Mouse (Mus musculus) kidney, embryonic 16.5 days (tissue): ENCODE measurements around the gene Ripply1. TPM values are rescaled to one million over a fixed set of nuclear protein-coding genes. Genes with fewer than 3 reads are reported as not detected.

Experiments
- ATAC-seq: fragments of 200-750 bp; cut with Nextera tagmentation; 2 replicates; pipeline ENCODE4 v1.8.0; 2017; ENCODE audit warnings: moderate TSS enrichment; ENCODE audit not compliant: low FRiP score, low TSS enrichment
- H3K27ac ChIP-seq: fragments of 300-500 bp; sonication (generic); 2 replicates; pipeline ENCODE4 v1.5.1; 2014; ENCODE audit warnings: low read length
- H3K27me3 ChIP-seq: fragments of 300-500 bp; sonication (generic); 2 replicates; pipeline ENCODE4 v1.6.1; 2014; ENCODE audit warnings: low read length, control low read depth, mixed read lengths; ENCODE audit not compliant: insufficient read depth
- H3K36me3 ChIP-seq: fragments of 300-500 bp; sonication (generic); 2 replicates; pipeline ENCODE4 v1.6.1; 2014; ENCODE audit warnings: low read length, control low read depth, mixed read lengths; ENCODE audit not compliant: insufficient read depth
- H3K4me1 ChIP-seq: fragments of 300-500 bp; sonication (generic); 2 replicates; pipeline ENCODE4 v1.6.1; 2014; ENCODE audit warnings: low read length, control low read depth, mixed read lengths; ENCODE audit not compliant: insufficient read depth
- H3K4me2 ChIP-seq: fragments of 300-500 bp; sonication (generic); replicated peaks from 2 replicates; pipeline ENCODE4 v1.6.1; 2014; ENCODE audit warnings: low read depth, low read length
- H3K4me3 ChIP-seq: fragments of 300-500 bp; sonication (generic); 2 replicates; pipeline ENCODE4 v1.5.1; 2014; ENCODE audit warnings: mild to moderate bottlenecking, low read length
- H3K9ac ChIP-seq: fragments of 300-500 bp; sonication (generic); replicated peaks from 2 replicates; pipeline ENCODE4 v1.6.1; 2014; ENCODE audit warnings: low read length
- H3K9me3 ChIP-seq: fragments of 300-500 bp; sonication (generic); 2 replicates; pipeline ENCODE4 v1.6.1; 2016; ENCODE audit warnings: low read length, control low read depth
- WGBS: fragments of 180-500 bp; shearing (Covaris S2); extraction: QIAGEN DNeasy Blood & Tissue Kit; methylation state at CpG from one replicate; pipeline ENCODE4 v1.1.7; 2014; 5-methylcytosine and 5-hydroxymethylcytosine counted together
- polyA plus RNA-seq: library from polyadenylated mRNA; unstranded; fragments of >200 nt; fragmentation: Nextera tagmentation; extraction: Ambion mirVana; gene quantifications from 2 replicates; pipeline ENCODE4 v1.2.1, GENCODE M21; 2015

Gene Ripply1
- polyA plus RNA-seq = not detected in 2 replicates

GRCm38 (mm10) chrX:139782278-139783044 is at the start of gene Ripply1:
Gene Ripply1 (minus strand): TSS chrX:139782353.
- Histone ChIP-seq H3K4me2 (no peak within 1 kb of the TSS), H3K9ac (no peak within 1 kb of the TSS), H3K4me1 (no peaks in the 10 kb centered on the region), H3K4me3 (no peak within 1 kb of the TSS), H3K9me3 (no peaks in the 10 kb centered on the region), H3K36me3 (no peaks in the 10 kb centered on the region), H3K27ac (no peak within 1 kb of the TSS), H3K27me3 (peaks cover 13% of the 10 kb centered on the region; the same call in 1 of the 2 replicates)
- 50% methylated on average over 6 of the region's 6 CpGs for WGBS
- no peak for ATAC-seq

- no peaks in the 10 kb centered on the region for H3K4me1 ChIP-seq
- H3K9me3 ChIP-seq = no peaks in the 10 kb centered on the region
- H3K4me2 ChIP-seq = no peak overlapping the region
- H3K27me3 ChIP-seq = peaks cover 8% of the 10 kb centered on the region; the same call in 1 of the 2 replicates
- 92% methylated on average over 6 of the region's 6 CpGs for WGBS
- H3K36me3 ChIP-seq = 0 out of 2 replicates have a peak, but pooled peaks cover 3% of the 10 kb centered on the region
- H3K4me3 ChIP-seq = no peak overlapping the region
- no peak for ATAC-seq
- H3K9ac ChIP-seq = no peak overlapping the region
- H3K27ac ChIP-seq = no peak overlapping the region
Measured at GRCm38 (mm10) chrX:139828363-139829092, 46.4 kb upstream of the Ripply1 start.

- H3K4me1 ChIP-seq = no peaks in the 10 kb centered on the region
- 0 out of 2 replicates have a peak, but pooled peaks cover 3% of the 10 kb centered on the region for H3K36me3 ChIP-seq
- no peak overlapping the region for H3K9ac ChIP-seq
- H3K27me3 ChIP-seq = peaks cover 17% of the 10 kb centered on the region; the same call in 1 of the 2 replicates
- no peaks in the 10 kb centered on the region for H3K9me3 ChIP-seq
- H3K4me2 ChIP-seq = no peak overlapping the region
- ATAC-seq = no peak
- H3K27ac ChIP-seq = no peak overlapping the region
- WGBS = 81% methylated on average over 4 of the region's 4 CpGs
- no peak overlapping the region for H3K4me3 ChIP-seq
Measured at GRCm38 (mm10) chrX:139826926-139827325, 44.8 kb upstream of the Ripply1 start.

DNA sequence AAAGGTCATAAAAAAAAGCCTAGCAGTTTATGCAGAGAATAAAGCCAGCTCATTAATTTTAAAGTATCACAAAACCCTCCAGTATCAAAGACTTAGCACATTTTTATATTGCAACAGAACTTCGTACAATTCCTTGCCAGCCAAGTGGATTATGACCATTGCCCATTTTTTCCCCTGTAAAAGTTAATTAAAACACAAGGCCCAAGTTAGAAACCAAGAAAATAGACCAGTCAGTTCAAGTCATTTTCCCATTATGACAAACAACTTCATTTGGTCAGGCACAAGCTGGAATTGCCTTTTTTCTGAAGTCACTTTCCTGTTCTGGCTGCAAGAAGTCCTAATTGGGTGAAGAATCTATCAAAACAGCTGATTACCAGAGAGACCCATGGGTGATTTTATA is 43.2 kb upstream of the Ripply1 start:
- peaks cover 17% of the 10 kb centered on the region; the same call in 1 of the 2 replicates for H3K27me3 ChIP-seq
- 0 out of 2 replicates have a peak, but pooled peaks cover 3% of the 10 kb centered on the region for H3K36me3 ChIP-seq
- H3K9me3 ChIP-seq = no peaks in the 10 kb centered on the region
- H3K4me3 ChIP-seq = no peak overlapping the region
- no peak for ATAC-seq
- no peak overlapping the region for H3K27ac ChIP-seq
- no peak overlapping the region for H3K9ac ChIP-seq
- H3K4me2 ChIP-seq = no peak overlapping the region
- 91% methylated on average over 1 of the region's 1 CpGs for WGBS
- H3K4me1 ChIP-seq = no peaks in the 10 kb centered on the region

DNA sequence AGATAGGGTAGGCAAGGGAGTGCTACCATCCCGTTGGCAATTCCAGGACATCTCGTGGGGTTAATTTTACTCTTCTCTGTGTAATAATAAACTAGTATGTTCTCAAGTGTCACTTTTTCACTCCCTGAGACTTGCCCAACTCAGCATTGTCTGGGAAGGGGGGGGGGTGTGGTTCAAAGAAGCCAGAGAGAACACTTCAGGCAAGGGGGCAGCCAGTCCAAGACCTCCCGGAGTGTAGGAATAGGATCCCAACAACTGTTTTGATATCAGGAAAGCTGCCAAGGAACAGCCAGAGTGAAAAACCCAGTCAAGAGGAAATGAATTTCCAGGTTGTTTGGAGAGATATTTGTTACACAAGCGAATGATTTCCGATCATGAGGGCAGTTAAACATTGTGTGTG is 33.0 kb upstream of the Ripply1 start:
- Histone ChIP-seq H3K4me2 (no peak overlapping the region), H3K9ac (no peak overlapping the region), H3K4me3 (no peak overlapping the region), H3K36me3 (no peaks in the 10 kb centered on the region), H3K4me1 (no peaks in the 10 kb centered on the region), H3K9me3 (no peaks in the 10 kb centered on the region), H3K27ac (no peak overlapping the region), H3K27me3 (peaks cover 12% of the 10 kb centered on the region; the same call in 1 of the 2 replicates)
- WGBS = 45% methylated on average over 5 of the region's 5 CpGs
- peak; percentile 61; the same call in 1 of the 2 replicates for ATAC-seq

DNA sequence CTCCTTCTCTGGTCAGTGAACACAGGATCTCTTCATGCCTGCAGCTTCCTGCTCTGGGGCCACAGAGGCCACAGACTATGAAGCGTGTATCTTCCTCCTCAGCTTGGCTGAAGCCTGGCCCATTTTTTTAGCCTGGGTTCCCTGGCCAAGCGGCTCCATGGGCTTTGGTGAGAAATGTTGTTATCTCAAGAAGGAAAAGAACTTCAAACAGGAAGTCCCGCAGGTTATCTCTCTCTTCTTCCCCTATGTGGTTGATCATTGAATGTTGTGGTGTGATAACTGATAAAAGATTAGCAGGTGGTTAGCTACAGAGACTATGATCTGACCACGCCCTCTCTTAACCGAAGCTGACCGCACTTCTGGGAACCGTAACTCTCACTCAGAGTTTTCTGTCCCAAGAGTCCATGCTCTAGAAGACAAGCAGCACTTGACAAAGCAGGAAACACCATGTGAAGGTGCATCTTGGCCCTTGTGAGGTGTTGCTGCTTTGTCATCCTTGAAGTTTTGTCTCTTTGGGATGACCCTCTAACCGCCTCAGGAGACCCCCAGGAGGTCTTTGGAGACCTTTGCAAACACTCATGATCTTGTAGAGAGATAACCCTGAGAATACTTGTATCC is 32.0 kb upstream of the Ripply1 start:
- Histone ChIP-seq H3K36me3 (no peaks in the 10 kb centered on the region), H3K4me2 (no peak overlapping the region), H3K9ac (no peak overlapping the region), H3K9me3 (no peaks in the 10 kb centered on the region), H3K4me1 (no peaks in the 10 kb centered on the region), H3K27me3 (peaks cover 17% of the 10 kb centered on the region; the same call in 1 of the 2 replicates), H3K4me3 (no peak overlapping the region), H3K27ac (no peak overlapping the region)
- 86% methylated on average over 8 of the region's 8 CpGs for WGBS
- ATAC-seq = no peak

GRCm38 (mm10) chrX:139813299-139814002 is 31.3 kb upstream of the Ripply1 start:
- no peaks in the 10 kb centered on the region for H3K36me3 ChIP-seq
- WGBS = 79% methylated on average over 9 of the region's 9 CpGs
- no peaks in the 10 kb centered on the region for H3K4me1 ChIP-seq
- no peak for ATAC-seq
- H3K9ac ChIP-seq = no peak overlapping the region
- peaks cover 17% of the 10 kb centered on the region; the same call in 1 of the 2 replicates for H3K27me3 ChIP-seq
- no peak overlapping the region for H3K4me3 ChIP-seq
- H3K4me2 ChIP-seq = no peak overlapping the region
- H3K27ac ChIP-seq = no peak overlapping the region
- H3K9me3 ChIP-seq = no peaks in the 10 kb centered on the region

- WGBS = 45% methylated on average over 3 of the region's 3 CpGs
- Histone ChIP-seq H3K4me1 (no peaks in the 10 kb centered on the region), H3K9ac (no peak overlapping the region), H3K27ac (no peak overlapping the region), H3K4me3 (no peak overlapping the region), H3K27me3 (peaks cover 20% of the 10 kb centered on the region; the same call in 1 of the 2 replicates), H3K36me3 (no peaks in the 10 kb centered on the region), H3K4me2 (no peak overlapping the region), H3K9me3 (no peaks in the 10 kb centered on the region)
- ATAC-seq = no peak
Measured at GRCm38 (mm10) chrX:139812636-139813298, 30.6 kb upstream of the Ripply1 start.

DNA sequence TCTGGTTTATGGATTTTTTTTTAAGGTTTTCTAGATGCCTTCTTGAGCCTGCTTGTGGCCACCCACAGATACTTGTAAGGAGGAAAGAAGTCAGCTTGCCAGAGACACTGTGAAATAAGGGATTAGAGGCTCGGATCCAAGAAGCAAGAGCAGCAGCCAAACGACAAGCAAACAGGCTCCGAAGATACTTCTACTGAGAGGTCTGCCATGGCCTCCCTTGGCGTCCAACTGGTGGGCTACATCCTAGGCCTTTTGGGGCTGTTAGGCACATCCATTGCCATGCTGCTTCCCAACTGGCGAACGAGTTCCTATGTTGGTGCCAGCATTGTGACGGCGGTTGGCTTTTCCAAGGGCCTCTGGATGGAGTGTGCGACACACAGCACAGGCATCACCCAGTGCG is 26.3 kb upstream of the Ripply1 start:
- no peak for ATAC-seq
- H3K9ac ChIP-seq = no peak overlapping the region
- H3K4me3 ChIP-seq = peak overlapping the region; percentile 8; the same call in 1 of the 2 replicates
- 93% methylated on average over 10 of the region's 10 CpGs for WGBS
- peaks cover 15% of the 10 kb centered on the region; the same call in 1 of the 2 replicates for H3K27me3 ChIP-seq
- H3K36me3 ChIP-seq = no peaks in the 10 kb centered on the region
- H3K27ac ChIP-seq = peak overlapping the region; percentile 8; the same call in 1 of the 2 replicates
- no peaks in the 10 kb centered on the region for H3K9me3 ChIP-seq
- no peaks in the 10 kb centered on the region for H3K4me1 ChIP-seq
- 0 out of 2 replicates have a peak overlapping the region, but pooled peaks have one; percentile 4 for H3K4me2 ChIP-seq
